Mouse (Mus musculus): Measurements from ENCODE around the gene Poldip2.

Gene Poldip2

DNA sequence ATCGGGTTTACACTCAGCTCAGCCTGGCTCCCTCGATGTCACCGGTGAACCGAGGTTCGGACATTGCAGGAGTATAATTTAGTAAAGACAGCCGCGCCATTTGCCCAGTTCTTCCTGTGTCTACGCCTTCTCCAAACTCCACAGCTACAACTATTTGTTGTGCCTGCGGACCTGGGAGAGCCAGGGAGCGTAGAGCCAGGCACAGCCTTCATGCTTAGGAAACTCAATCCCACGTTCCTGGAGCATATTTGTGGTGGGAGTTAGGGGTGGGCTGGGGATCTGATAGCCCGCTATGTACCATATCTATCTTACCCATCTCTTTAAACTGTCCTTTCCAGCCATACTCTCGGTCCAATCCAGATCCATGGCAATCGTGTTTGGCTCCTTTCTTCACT is 24.7 kb downstream of the Poldip2 start:
- DNase-seq (ENCODE audit: extremely low spot score, low read depth, low spot score) = no peak

DNA sequence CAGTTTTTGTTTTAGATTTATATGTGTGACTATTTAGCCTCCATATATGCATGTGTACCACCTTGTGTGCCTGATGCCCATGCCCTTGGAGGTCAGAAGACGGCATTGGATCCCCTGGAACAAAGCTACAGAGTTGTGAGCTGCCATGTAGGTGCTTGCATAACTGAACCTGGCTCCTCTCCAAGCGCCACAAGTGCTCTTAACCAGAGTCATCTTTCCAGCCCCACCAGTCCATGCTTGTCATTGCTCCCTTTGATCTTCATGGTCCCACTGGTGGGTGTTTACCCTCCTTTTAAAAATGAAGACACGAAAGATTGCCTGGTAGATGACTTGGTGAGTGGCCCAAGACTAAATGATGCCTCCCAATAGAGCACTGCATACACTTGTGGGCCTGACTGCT is 28.4 kb downstream of the Poldip2 start:
- DNase-seq (ENCODE audit: extremely low spot score, low read depth, low spot score) = no peak

DNA sequence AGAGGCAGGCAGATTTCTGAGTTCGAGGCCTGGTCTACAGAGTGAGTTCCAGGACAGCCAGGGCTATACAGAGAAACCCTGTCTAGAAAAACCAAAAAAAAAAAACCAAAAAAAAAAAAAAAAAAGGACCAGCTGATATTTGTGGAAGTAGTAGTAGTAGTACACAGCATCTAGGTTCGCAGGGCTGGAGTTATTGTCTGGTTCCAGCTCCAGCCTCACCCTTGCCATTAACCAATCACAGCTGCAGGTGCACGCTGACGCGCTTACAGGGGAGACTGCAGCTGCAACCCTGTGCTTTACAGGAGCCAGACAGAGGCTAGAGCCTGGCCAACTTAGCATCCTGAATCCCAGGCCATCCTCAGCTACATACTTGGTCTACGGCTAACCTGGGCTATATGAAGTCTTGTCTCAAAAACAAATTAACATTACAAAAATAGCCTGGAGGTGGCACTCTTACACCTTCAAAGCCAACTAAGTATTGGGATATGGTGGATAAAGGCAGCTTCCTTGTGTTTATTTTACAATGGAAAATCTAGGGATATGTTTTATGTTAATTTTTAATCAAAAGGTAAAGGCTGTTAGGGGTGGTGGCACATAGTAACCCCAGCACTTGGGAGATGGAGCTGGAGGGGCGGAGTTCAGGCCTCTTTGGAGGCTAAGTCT is 32.6 kb downstream of the Poldip2 start:
- DNase-seq (ENCODE audit: extremely low spot score, low read depth, low spot score) = no peak

DNA sequence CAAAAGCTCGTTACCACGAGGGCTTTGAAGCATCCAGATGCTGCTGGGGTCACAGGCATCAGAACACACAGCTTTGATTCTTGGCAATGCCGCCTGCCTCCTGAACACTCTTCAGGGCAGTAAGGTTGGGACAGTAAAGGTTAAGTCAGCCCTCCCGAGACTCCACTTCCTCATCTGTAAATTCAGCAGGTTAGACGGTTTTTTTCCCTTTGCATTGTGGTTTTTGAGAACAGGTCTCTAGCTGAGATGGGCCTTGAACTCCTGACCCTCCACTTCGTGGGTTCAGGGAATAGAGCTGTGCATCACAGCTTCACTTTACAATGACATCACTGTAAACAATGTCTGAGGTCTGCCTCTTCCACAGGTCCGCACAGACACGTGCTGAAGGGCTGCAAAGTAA is 33.2 kb downstream of the Poldip2 start:
- DNase-seq (ENCODE audit: extremely low spot score, low read depth, low spot score) = no peak

DNA sequence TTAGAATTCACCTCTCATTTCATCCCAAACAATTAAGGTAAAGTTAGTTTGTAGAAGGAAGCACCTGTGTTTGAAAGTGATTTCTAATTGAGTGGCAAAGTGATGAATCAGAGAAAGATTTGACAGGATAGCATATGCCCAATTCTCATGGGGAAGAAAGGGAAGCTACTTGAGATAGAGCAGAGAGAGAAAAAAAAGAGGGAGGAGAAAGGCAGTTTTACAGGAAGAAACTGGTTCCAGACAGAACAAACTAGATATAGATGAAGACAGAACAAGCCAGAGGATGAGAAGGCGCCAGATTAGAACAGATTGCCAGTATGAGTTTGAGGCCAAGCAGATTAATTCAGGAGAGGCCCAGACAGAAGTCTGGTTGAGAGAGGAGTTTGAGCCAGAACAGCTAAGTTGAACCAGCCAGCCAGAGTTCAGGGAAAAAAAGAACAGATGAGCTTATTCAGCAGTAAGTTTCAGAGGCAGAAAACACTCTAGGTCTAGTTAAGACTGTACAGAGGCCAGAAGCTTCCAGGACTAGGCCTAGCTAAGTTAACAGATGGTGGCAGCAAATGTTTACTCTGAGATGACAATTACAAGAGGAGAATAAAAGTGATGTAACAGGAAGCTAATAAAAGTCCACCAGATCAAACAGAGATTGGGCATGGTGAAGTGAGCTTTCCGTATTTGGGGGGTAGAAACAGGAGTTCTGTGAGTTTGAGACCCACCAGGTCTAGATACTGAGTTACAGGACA is 35.9 kb downstream of the Poldip2 start:
- no peak for DNase-seq (ENCODE audit: extremely low spot score, low read depth, low spot score)

DNA sequence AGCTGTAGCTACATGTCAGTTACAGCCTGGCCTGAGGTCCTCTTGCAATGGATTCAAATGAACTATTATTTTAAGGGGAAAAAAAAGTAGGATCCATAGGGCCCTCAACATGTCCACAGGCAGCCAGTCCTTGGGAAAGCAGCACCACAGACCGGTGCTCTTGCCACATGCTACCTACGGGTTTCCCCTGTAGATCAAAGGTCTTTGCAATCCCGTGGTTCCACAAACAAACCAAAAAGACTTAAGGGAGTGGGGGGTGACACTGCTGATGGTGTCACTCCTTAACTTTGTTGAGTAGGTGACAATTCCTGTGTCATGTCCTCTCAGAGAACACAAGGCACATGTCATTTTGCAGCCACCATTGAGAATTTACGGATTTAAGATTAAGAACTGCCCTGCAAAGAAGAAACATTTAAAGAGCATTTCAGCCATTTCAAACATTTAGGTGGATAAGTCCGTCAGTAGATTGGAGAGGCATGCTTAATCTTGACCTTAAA is 37.5 kb downstream of the Poldip2 start:
- no peak for DNase-seq (ENCODE audit: extremely low spot score, low read depth, low spot score)

DNA sequence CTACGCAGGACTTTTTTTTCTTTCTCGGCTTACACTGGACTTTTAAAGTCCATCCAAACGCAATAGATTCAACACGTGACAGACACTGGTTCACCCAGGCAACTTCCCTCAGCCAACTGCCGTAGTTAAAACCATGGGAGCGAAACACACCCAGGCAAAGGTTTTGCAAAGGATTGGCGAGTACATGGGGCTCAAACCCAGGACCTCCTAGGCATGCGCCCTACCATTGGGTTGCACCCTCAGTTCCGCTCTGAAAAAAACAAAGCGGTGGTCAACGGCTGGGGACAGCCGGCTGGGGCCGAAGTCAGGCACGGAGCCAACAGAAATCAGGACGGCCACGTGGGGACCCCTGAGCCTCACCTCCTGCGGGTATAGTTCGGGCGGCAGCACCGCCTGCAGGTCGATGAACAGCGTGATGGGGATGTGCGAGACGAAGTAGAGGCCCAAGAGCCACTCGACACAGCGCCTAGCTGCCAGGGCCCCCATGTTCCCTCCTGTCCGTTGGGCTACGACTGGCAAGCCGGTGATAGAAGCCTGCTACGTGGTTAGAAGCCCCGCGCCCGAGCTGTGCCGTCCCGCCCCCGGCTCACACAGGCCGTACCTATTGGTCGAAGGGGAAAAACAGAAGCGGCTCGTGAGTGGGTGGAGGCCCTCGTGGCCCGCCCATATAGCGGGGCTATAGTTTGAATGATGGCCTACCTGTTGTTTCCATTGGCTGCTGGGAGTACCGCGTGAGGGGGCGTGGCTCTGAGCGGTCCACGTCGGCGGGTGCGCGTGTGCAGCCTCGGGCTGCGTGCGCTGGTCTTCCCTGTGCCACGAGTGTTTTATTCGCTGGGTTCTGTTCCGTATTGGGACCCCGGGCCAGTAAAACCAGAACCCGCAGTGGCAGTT is 38.4 kb downstream of the Poldip2 start, which contains the start of gene Tmem97:
Tmem97 (minus strand) TSS at position 610 of the 891 bp plus-strand sequence.
- peak; percentile 69 for DNase-seq (ENCODE audit: extremely low spot score, low read depth, low spot score)

DNA sequence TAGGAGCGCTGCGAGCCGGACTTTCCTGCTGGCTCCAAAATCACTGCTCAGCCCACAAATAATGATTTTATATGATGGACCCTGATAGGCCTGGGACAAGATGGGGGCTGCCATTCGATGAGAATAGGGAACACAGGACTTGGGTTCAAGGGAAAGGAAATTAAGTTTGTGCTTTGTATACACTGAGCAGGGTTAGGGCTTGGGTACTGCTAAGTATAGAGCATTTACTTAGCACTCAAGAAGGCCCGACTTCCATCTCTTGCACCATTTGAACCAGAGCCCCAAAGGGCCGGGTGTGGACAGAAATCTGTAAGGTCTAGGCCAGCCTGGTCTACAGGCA is 39.0 kb downstream of the Poldip2 start:
- no peak for DNase-seq (ENCODE audit: extremely low spot score, low read depth, low spot score)

DNA sequence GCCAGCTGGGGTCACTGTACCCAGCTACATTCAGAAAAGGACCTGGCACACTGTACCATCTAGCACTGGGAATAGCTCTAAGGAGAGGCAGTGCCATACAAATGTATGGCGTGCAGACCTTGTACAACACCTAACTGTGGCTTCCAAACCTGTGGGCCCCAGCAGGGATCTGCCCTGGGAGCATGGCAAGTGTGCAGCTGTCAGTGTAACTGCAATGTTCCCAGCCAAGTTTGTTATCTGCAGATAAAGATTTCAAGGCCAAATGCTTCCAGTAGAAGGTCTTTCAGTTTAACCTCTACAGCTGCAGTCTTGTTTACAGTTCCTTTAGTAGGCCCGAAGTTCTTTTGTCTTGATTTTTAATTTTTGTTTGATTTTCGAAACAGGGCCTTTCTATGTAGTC is 43.6 kb downstream of the Poldip2 start:
- DNase-seq (ENCODE audit: extremely low spot score, low read depth, low spot score) = no peak

DNA sequence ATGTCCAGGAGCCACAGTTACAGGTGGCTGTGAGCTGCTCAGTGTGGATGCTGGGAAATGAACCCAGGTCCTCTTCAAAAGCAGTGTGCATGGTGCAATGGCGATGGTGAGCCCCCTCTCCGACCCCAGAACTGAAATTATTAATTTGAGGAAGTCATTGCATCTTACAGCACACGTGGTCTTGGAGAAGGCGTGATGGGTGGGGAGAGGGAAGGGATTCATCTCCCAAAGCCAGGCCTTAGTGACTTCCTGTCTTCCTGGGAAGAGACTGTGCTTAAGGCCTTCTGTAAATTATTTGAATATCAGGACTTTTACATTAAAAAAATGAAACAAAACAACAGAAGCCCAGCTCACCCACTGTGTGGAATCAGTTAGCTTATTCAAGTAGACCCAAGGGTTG is 44.1 kb downstream of the Poldip2 start:
- DNase-seq (ENCODE audit: extremely low spot score, low read depth, low spot score) = no peak

DNA sequence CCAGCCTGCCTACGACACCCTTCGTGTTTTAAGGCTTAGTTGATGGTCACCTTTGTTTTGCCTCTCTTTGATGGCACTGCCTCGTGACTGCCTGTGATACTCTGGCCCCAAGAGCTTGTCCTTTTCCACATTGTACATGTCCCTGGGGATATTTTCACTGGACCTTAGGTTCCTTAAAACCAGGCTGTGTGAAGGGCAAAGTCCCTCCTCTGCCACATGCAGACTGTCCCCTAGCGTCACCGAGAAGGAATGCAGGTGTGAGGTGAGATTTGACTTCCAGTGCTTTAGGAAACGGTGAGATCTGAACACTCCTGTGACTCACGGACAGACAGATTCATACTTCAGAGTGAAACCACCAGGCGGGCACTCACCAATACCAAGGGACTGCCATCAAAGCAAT is 45.2 kb downstream of the Poldip2 start:
- DNase-seq (ENCODE audit: extremely low spot score, low read depth, low spot score) = no peak

DNA sequence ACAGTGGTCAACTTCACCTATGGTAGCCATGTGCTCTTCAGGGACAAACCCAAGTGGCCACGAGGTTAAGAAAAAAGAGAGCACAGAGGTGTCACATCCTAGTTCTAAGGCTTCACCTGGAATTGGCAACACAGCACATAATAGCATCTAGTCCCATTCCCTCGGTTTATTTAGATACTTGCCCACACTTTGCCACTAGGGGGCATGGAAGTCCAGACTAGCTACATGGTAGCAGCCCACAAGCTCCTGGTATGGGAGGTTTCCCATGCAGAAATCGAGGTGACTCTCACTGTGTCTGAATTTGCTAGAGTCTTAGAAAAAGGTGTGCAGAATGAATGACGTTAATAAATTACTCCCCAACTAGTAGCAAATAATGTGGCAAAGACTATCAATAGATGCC is 48.5 kb downstream of the Poldip2 start:
- DNase-seq (ENCODE audit: extremely low spot score, low read depth, low spot score) = peak; percentile 52

DNA sequence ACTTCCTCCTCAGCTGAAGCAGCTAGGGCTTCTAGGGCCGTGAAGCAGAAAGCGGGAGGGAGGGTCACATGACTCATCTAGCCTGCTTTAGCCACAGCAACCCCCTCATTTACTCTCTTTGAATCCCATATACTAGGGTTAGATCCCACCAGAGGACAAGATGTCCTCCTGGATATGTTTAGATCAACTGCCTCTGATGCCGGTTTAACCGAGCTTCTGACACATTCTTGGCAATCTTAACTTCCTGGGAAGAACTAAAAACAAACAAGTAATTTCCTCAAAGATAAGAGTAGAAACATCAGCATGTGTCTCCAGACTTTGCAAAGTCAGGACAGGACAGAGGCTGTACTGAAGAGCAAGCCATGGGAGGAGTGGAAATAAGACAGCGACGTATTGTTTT is 54.8 kb downstream of the Poldip2 start:
- no peak for DNase-seq (ENCODE audit: extremely low spot score, low read depth, low spot score)

DNA sequence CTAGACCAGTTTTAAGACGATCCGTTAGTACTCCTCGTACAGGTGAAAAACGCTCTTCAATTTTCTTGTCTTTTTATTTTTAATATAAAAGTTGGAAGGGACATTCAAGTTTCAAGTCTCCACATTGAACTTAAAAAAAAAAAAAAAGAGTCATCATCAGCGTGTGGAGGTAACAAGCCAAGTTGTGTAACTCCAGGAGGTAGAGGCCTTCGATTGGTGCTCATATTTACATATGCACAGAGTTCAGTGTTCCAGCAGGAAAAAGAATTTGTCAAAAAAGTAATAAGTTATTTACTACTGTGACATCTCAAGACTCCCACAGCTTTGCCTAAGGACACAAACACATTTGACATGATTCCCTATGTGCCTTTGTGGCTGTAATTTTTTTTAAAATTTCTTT is 55.6 kb downstream of the Poldip2 start:
- DNase-seq (ENCODE audit: extremely low spot score, low read depth, low spot score) = no peak

DNA sequence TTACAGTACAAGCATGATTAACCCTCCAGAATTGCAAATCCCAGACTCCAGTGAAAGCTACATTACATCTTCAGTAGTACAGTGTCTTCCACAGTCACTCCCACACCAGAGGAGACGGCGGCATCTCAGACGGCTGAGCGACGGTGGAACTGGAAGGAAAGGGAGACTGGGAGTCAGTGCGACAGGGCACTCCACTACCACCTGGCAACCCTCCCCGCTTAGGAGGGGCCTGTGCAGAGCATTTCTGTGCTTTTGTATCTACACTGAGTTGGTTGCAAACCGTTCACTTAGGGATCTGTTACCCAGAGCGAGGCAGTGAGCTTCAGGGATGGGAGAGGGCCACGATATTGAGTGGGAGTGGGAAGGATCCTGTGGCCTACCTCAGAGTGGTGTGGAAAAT is 56.8 kb downstream of the Poldip2 start:
- no peak for DNase-seq (ENCODE audit: extremely low spot score, low read depth, low spot score)

DNA sequence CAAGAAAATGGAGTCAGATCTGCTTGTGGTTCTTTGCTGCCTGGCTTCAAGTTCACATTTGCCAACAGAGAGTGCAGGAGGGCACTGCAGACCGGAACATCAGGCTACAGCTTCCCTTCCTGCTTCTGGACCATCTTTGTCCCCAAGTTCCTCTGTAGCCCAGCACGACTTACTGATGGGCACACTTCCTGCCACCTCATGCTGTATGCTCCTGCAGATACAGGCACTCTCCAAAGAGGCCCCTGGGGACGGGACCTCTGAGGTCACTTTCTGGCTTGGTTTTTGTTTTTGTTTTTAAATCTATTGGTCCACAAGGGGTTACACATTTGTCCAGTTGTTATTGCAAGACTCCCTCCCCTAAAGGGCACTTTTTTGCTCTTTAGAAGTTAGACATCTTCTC is 57.8 kb downstream of the Poldip2 start:
- no peak for DNase-seq (ENCODE audit: extremely low spot score, low read depth, low spot score)

DNA sequence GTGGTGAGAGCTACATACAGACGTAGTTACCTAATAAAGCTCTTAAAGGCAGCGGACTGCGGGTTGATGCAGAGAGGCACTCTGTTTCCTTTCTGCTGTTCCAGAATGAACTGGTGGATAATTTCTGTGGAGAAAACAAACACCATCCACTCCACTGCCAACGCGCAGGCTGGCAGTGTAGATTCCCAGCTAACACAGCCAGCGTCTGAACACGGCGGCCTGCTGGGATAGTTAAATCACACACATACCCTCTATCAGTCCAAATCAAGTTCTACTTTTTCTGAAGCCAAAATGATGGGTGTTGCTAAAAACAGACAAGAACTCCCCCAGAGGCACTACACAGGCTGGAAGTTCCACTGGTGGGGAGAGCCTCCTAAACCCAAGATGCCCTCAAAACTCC is 59.4 kb downstream of the Poldip2 start:
- DNase-seq (ENCODE audit: extremely low spot score, low read depth, low spot score) = no peak

DNA sequence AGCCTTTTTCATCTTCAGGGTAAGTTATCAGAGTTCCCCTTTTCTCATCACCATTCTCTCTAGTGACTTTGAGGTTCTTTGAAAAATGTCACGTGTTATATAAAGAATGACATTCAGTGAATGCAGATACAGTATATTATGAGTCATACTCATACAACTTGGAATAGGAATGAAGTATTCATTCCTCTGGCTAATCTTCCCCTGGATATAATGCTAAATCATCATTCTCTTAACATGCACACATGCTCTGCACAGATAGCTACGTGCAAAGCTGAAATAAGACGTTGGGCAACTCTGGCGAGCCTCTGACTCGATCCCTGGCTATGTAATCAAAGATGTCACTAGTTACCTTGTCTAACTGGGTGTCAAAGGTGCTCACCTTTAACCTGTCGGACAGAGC is 59.9 kb downstream of the Poldip2 start:
- DNase-seq (ENCODE audit: extremely low spot score, low read depth, low spot score) = no peak

Measured in hindlimb bud, embryonic 11.5 days (tissue).